Mouse (Mus musculus): ENCODE measurements around the gene Mrgprh.

Gene Mrgprh

GRCm38 (mm10) chr17:12921073-12921472, 45.2 kb downstream of the Mrgprh start:
- DNase-seq: no peak

DNA sequence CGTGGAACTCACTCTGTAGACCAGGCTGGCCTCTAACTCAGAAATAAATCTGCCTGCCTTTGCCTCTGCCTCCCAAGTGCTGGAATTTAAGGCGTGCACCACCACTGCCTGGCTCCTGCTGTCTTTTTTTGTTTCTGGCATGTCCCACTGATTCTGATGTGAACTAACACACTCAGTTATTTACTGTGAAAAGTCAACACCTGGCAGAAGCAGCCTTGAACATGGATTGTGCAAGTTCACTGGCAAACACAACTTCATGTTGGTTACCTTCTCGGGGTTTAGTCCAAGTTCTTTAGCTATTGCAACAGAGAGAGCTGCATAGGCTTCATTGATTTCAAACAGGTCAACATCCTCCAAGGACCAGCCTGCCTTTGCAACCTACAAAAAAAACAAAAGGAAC, 49.2 kb downstream of the Mrgprh start:
- no peak for DNase-seq

DNA sequence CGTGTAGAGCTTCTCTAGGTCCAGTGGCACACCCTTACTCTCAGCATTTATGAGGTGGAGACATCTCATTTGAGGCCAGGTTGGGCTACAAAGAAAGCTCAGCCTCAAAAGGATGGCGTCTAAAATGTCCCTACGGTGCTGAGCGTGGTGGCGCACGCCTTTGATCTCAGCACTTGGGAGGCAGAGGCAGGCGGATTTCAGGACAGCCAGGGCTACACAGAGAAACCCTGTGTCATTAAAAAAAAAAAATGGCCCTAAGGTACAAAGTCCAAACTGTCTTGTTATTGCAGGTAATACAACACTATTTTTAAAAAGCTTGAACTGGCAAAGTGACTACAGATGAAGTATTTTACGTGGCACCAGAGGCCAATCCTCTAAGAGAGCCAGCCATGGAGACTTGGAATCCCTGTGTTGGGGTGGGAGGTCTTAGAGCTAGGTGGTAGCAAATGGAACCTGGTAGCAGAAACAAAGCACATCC, 49.9 kb downstream of the Mrgprh start:
- DNase-seq: no peak

All from embryo, embryonic 11 days (tissue).